Mouse (Mus musculus) liver, postnatal 0 days (tissue): ENCODE measurements at regions not wholly inside any gene's neighbourhood (a gene's known extent, or its start where the extent isn't known, plus 50 kb on each side); places are given as distances from the start of the nearest gene placed in this dataset.

ENCODE experiments used
- ATAC-seq: fragments of 200-750 bp; cut with Nextera tagmentation; 2 replicates; pipeline ENCODE4 v1.8.0; 2017; ENCODE audit warnings: mild to moderate bottlenecking, moderate library complexity
- DNase-seq: peaks from one replicate; pipeline ENCODE4 v3.0.0-alpha.2; 2016
- H3K27ac ChIP-seq: fragments of 300-500 bp; sonication (generic); 2 replicates; pipeline ENCODE4 v1.5.1; 2014; ENCODE audit warnings: antibody characterized with exemption, moderate library complexity, mild to moderate bottlenecking, low read depth
- H3K27me3 ChIP-seq: fragments of 300-500 bp; sonication (generic); 2 replicates; pipeline ENCODE4 v1.6.1; 2014; ENCODE audit warnings: low read length, control low read depth, mixed read lengths; ENCODE audit not compliant: insufficient read depth
- H3K36me3 ChIP-seq: fragments of 300-500 bp; sonication (generic); replicated peaks from 2 replicates; pipeline ENCODE4 v1.6.1; 2014; ENCODE audit warnings: mild to moderate bottlenecking, control low read depth, low read length, moderate library complexity, mixed read lengths; ENCODE audit not compliant: insufficient read depth
- H3K4me1 ChIP-seq: fragments of 300-500 bp; sonication (generic); 2 replicates; pipeline ENCODE4 v1.6.1; 2014; ENCODE audit warnings: antibody characterized with exemption, mild to moderate bottlenecking, control low read depth; ENCODE audit not compliant: insufficient read depth
- H3K4me2 ChIP-seq: fragments of 300-500 bp; sonication (generic); 2 replicates; pipeline ENCODE4 v1.6.1; 2014; ENCODE audit warnings: low read depth, mild to moderate bottlenecking, low read length, moderate library complexity, mixed read lengths
- H3K4me3 ChIP-seq: fragments of 300-500 bp; sonication (generic); 2 replicates; pipeline ENCODE4 v1.5.1; 2014; ENCODE audit warnings: low read depth, low read length
- H3K9ac ChIP-seq: fragments of 300-500 bp; sonication (generic); replicated peaks from 2 replicates; pipeline ENCODE4 v1.6.1; 2014; ENCODE audit warnings: mild to moderate bottlenecking, moderate library complexity
- H3K9me3 ChIP-seq: fragments of 300-500 bp; sonication (generic); 2 replicates; pipeline ENCODE4 v1.6.1; 2016; ENCODE audit warnings: mild to moderate bottlenecking, control low read depth, low read length, mixed read lengths
- CTCF ChIP-seq: sonication (generic); IDR thresholded peaks from 2 replicates; pipeline ENCODE4 v1.5.1; 2016; ENCODE audit warnings: antibody characterized with exemption, low read depth
- EP300 ChIP-seq: IDR thresholded peaks from 2 replicates; pipeline ENCODE4 v1.6.1; 2016; ENCODE audit warnings: antibody characterized with exemption, low read depth, mild to moderate bottlenecking
- WGBS: fragments of 180-500 bp; shearing (Covaris S2); extraction: QIAGEN DNeasy Blood & Tissue Kit; methylation state at CpG from one replicate; pipeline ENCODE4 v1.1.7; 2014; ENCODE audit not compliant: insufficient replicate concordance; 5-methylcytosine and 5-hydroxymethylcytosine counted together

GRCm38 (mm10) chr14:33864796-33865195 lies 58.6 kb upstream of the Gdf10 start:
- Histone ChIP-seq H3K4me3 (no peak overlapping the region), H3K27me3 (no peaks in the 10 kb centered on the region), H3K9me3 (no peaks in the 10 kb centered on the region), H3K4me1 (no peaks in the 10 kb centered on the region), H3K36me3 (no peaks in the 10 kb centered on the region), H3K4me2 (no peak overlapping the region), H3K27ac (no peak overlapping the region), H3K9ac (no peak overlapping the region)
- DNase-seq (no peak), ATAC-seq (no peak)
- TF ChIP-seq CTCF (no peak), EP300 (no peak)
- WGBS, result 46% methylated on average over 1 of the region's 1 CpGs

GRCm38 (mm10) chr14:33865746-33866145 lies 57.6 kb upstream of the Gdf10 start:
- Histone ChIP-seq H3K4me1 (no peaks in the 10 kb centered on the region), H3K9ac (no peak overlapping the region), H3K36me3 (no peaks in the 10 kb centered on the region), H3K4me2 (no peak overlapping the region), H3K27ac (no peak overlapping the region), H3K4me3 (no peak overlapping the region), H3K9me3 (no peaks in the 10 kb centered on the region), H3K27me3 (no peaks in the 10 kb centered on the region)
- WGBS, result 70% methylated on average over 2 of the region's 2 CpGs
- TF ChIP-seq EP300 (no peak), CTCF (no peak)
- no peak for ATAC-seq
- DNase-seq, result no peak

- Histone ChIP-seq H3K4me1 (no peaks in the 10 kb centered on the region), H3K9ac (no peak overlapping the region), H3K4me3 (no peak overlapping the region), H3K9me3 (no peaks in the 10 kb centered on the region), H3K27me3 (no peaks in the 10 kb centered on the region), H3K36me3 (no peaks in the 10 kb centered on the region), H3K4me2 (no peak overlapping the region), H3K27ac (no peak overlapping the region)
- DNase-seq (no peak), ATAC-seq (no peak)
- TF ChIP-seq CTCF (no peak), EP300 (no peak)
- WGBS, result 69% methylated on average over 3 of the region's 3 CpGs
Observed at GRCm38 (mm10) chr14:33867674-33868073, 55.7 kb upstream of the Gdf10 start.
